Mouse (Mus musculus) ovary, adult 2 months (tissue): Measurements from ENCODE around the gene Trim15. TPM values are rescaled to one million over a fixed set of nuclear protein-coding genes. Genes with fewer than 3 reads are reported as not detected.

Experiments used
- polyA plus RNA-seq: library from polyadenylated mRNA; depleted of rRNA; stranded (reverse); fragments of >200 nt; gene quantifications from 2 replicates; pipeline ENCODE4 v1.2.3, GENCODE M21; 2012; rRNA removed

Trim15 gene
- 0.43 and 1.4 TPM in 2 replicates for polyA plus RNA-seq

DNA sequence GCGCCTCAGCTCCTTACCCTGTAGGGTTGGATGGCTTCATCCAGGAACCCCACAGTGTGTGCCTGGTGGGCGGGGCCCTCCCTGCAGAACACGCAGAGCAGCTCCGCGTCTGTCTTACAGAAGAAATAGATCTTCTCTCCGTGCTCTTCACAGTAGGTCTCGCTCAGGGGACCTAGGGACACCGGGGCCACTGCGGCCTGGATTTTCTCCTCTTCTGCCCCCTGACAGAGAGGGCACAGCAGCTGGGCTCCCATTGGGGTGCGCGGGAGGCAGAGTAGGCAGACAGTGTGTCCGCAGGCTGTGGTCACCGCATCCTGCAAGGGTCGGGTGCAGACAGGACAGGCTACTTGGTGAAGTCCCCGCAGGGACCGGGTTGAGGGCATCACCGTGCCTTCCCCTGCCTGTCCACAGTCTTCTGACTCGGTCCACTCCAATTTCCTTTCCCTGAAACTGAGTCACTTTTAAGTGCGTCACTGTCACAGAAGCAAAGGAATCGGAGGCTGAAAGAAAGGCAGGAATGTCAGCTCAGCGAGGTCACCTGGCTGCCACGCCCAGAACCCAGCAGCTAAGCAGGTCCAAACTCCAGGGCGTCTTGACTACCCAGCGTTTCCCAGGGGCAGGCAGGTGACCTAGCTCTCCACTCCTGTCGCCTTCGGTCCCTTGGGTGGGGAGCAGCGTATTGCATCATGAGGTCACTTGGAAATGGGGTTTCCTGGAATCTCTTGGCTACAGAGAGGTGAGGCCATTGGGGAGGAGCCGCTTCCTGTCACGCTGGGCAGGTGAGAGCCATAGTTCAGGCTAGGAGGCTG is at the start of gene Trim15:
Gene Trim15, minus strand, starts transcription at position 492 of the 809 bp plus-strand sequence.

GRCm38 (mm10) chr17:36897552-36898205 is 30.7 kb upstream of the Trim15 start, which contains the start of gene Trim31:
Trim31 (plus strand) TSS chr17:36898118.

DNA sequence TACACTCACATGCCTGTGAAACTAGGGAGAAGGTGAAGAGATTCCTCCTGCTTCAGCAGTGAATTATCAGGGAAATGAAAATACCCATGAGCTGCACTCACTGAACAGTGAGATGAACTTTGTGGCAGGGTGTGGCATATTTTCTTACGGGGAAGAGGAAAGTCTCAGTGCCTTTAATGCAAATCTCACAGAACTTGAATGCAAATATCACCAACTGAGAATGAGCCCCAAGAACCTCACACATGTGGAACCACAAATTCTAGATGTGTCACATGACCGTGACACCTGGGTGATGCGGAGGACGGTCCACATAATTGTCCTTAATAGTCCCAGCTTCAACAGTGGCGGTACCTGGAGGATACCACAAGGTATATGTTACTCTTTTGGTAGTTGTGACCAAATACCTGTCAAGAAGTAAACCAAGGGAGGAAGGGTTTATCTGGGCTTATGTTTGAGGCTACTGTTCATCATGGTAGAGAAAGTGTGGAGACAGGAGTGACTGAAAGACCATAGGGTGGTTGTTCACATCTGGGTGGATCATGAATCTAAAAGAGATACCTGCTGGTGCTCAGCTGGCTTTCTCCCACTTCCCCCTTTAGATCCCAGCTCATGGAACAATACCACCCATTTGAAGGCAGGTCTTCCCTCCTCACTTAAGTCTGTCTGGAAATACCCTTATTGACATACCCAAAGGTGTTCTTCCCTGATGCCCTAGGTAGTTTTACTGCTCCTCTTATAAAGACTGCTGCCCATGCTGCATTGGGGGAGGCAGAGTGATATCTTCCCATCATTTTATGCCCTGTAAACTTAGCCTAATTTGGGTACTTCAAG is 23.3 kb upstream of the Trim15 start, which contains the start of gene Trim40:
Gene Trim40, minus strand, starts transcription at position 51 of the 831 bp plus-strand sequence.

DNA sequence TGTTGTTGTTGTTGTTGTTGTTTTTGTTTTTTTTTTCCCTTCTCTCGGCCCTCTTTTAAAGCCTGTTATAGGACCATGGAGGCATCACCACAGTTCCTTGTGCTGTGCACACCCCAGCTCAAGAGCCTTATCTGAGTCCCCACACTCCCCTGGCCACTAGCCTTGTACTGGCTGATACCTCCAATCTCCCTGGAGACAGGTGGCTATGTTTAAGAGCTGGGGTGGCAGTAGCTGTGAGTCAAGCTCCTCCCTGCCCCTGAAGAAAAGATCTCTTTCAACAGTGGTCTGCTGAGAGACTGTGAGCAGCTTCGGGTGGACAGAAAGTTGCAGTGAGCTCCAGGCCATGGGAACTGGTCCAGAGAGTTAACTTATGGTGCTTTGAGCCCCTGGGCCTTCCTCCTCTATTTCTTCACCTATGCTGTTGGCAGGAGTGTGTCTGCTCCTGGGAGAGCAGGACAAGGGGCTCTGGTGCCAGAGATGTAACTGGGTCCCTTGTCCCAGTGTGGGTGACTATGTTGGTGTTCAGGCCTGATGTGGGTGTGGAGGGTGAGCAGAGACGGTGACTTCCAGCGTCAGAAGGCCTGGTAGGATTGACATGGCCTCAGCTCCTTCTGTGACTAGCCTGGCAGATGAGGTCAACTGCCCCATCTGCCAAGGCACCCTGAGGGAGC is 2.4 kb upstream of the Trim15 start, which contains the start of gene Trim10:
Gene Trim10, plus strand, starts transcription at position 291 of the 671 bp plus-strand sequence.

DNA sequence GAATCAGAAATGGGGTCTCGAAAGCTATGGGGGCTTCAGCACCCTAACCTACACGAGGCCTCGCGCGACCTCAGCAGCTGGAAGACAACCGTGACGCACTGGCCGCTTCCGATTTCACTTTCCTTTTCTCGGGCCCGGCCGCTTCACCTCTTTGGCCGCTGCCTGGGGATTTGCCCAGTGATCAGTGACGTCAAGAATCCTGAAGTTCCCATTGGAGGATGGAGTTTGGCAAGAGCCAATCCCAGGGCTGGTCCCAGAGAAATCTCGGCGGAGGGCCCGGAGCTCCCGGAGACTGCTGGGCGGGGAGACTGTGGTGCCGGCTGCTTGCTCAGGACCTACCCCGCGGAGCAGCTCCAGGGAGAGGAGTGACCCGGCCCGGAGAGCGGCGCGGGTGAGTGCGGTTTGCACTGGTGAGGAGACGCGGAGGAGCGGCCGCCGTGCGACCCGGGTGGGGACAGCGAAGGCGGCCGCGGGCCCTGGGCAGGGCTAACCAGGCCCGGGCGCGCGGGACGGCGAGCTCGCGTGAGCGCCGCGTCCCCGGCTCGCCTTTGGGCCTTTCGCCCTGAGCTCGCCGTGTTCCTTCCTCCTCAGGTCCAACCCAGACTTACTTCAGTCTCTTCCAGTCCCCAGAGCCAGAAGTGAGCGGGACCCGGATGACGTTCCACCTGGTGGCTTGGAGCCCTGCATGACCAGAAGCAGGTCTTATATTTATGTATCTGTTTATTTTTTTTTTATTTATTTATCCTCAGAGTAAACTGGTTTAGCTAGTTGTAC is 29.9 kb downstream of the Trim15 start, which contains the start of gene Trim26:
Gene Trim26, plus strand, starts transcription at position 261 of the 774 bp plus-strand sequence.

GRCm38 (mm10) chr17:36811871-36812270 is 55.1 kb downstream of the Trim15 start, which contains the start of gene H2-M10.6:
H2-M10.6 (plus strand) TSS chr17:36812171.

Other genes with a start within 250 kb of the Trim15 start
- not detected in 2 replicates for gene H2-M9, start 224.5 kb downstream of the Trim15 start, polyA plus RNA-seq
- not detected in 2 replicates for gene H2-M1, start 195.0 kb downstream of the Trim15 start, polyA plus RNA-seq
- gene H2-M10.5, start 94.3 kb downstream of the Trim15 start, polyA plus RNA-seq, result not detected in 2 replicates
- gene H2-M10.6, start 55.0 kb downstream of the Trim15 start, polyA plus RNA-seq, result not detected in 2 replicates
- gene Trim26, start 30.1 kb downstream of the Trim15 start, polyA plus RNA-seq, result 54.2 and 58.7 TPM in 2 replicates
- gene Trim10, start 2.4 kb upstream of the Trim15 start, polyA plus RNA-seq, result 0.10 TPM in 1 of 2 replicates, not detected in the other
- 0.14 and 0.17 TPM in 2 replicates for gene Trim40, start 22.9 kb upstream of the Trim15 start, polyA plus RNA-seq
- gene Trim31, start 30.9 kb upstream of the Trim15 start, polyA plus RNA-seq, result not detected in 2 replicates
- gene Rnf39, start 75.7 kb upstream of the Trim15 start, polyA plus RNA-seq, result 2.8 and 4.4 TPM in 2 replicates
- 24.8 and 31.2 TPM in 2 replicates for gene Ppp1r11, start 84.5 kb upstream of the Trim15 start, polyA plus RNA-seq
- gene Znrd1, start 91.3 kb upstream of the Trim15 start, polyA plus RNA-seq, result 26.6 and 33.4 TPM in 2 replicates
- 0.36 and 1.5 TPM in 2 replicates for gene Znrd1as, start 91.4 kb upstream of the Trim15 start, polyA plus RNA-seq
- gene 2410137M14Rik, start 114.0 kb upstream of the Trim15 start, polyA plus RNA-seq, result not detected in 2 replicates
- 0.54 and 1.4 TPM in 2 replicates for gene H2-M5, start 122.3 kb upstream of the Trim15 start, polyA plus RNA-seq
- 16.9 and 20.7 TPM in 2 replicates for gene Zfp57, start 134.0 kb upstream of the Trim15 start, polyA plus RNA-seq
- not detected in 2 replicates for gene Mog, start 156.2 kb upstream of the Trim15 start, polyA plus RNA-seq
- gene Gabbr1, start 178.8 kb upstream of the Trim15 start, polyA plus RNA-seq, result 60.3 and 72.3 TPM in 2 replicates
- gene Olfr90, start 221.3 kb upstream of the Trim15 start, polyA plus RNA-seq, result not detected in 2 replicates
- gene Olfr91, start 231.1 kb upstream of the Trim15 start, polyA plus RNA-seq, result not detected in 2 replicates